Mouse (Mus musculus) ES-Bruce4 (cell line): Measurements from ENCODE around the gene Gas1. TPM values are rescaled to one million over a fixed set of nuclear protein-coding genes. Genes with fewer than 3 reads are reported as not detected.

Source experiments
- H3K27ac ChIP-seq: 2 replicates; pipeline ENCODE4 v1.5.1; 2012; ENCODE audit warnings: low read length, inconsistent platforms; ENCODE audit not compliant: insufficient read depth
- H3K27me3 ChIP-seq: 2 replicates; pipeline ENCODE4 v1.6.1; 2012; ENCODE audit warnings: mild to moderate bottlenecking, low read length, inconsistent platforms; ENCODE audit not compliant: control insufficient read depth, poor library complexity, insufficient read depth, severe bottlenecking
- H3K36me3 ChIP-seq: 2 replicates; pipeline ENCODE4 v1.6.1; 2012; ENCODE audit warnings: inconsistent platforms, mild to moderate bottlenecking, low read length, moderate library complexity; ENCODE audit not compliant: control insufficient read depth, poor library complexity, insufficient read depth, severe bottlenecking
- H3K4me1 ChIP-seq: one replicate; pipeline ENCODE4 v1.8.1; 2011; ENCODE audit warnings: low read length; ENCODE audit not compliant: control insufficient read depth, insufficient read depth
- H3K4me3 ChIP-seq: 2 replicates; pipeline ENCODE4 v1.5.1; 2011; ENCODE audit warnings: low read depth, mild to moderate bottlenecking, low read length
- H3K9ac ChIP-seq: 2 replicates; pipeline ENCODE4 v1.6.1; 2012; ENCODE audit warnings: low read depth, mild to moderate bottlenecking, inconsistent platforms; ENCODE audit not compliant: poor library complexity, severe bottlenecking
- H3K9me3 ChIP-seq: replicated peaks from 2 replicates; pipeline ENCODE4 v1.6.1; 2012; ENCODE audit warnings: mild to moderate bottlenecking, low read length, inconsistent platforms; ENCODE audit not compliant: control insufficient read depth, poor library complexity, insufficient read depth, severe bottlenecking
- CTCF ChIP-seq: IDR thresholded peaks from one replicate; pipeline ENCODE4 v1.8.1; 2011; ENCODE audit warnings: low read depth, low read length
- EP300 ChIP-seq: IDR thresholded peaks from 2 replicates; pipeline ENCODE4 v1.6.1; 2011; ENCODE audit warnings: low read depth, low read length; ENCODE audit not compliant: insufficient read depth
- POLR2A ChIP-seq: IDR thresholded peaks from one replicate; pipeline ENCODE4 v1.8.1; 2011; ENCODE audit warnings: low read length; ENCODE audit not compliant: insufficient read depth
- polyA plus RNA-seq: library from polyadenylated mRNA; stranded (reverse); fragments of >200 nt; gene quantifications from 2 replicates; pipeline ENCODE4 v1.2.4, GENCODE M21; 2011; ENCODE audit warnings: low read depth; ENCODE audit not compliant: missing spikeins, insufficient read depth, insufficient read length

Gas1 gene
- polyA plus RNA-seq, 1 experiment = 2.6 TPM

GRCm38 (mm10) chr13:60134439-60134799 lies 42.7 kb downstream of the Gas1 start:
- Histone ChIP-seq H3K4me1 (no peaks in the 10 kb centered on the region), H3K36me3 (no peaks in the 10 kb centered on the region), H3K27me3 (no peaks in the 10 kb centered on the region), H3K9me3 (no peaks in the 10 kb centered on the region), H3K9ac (no peak overlapping the region), H3K4me3 (no peak overlapping the region), H3K27ac (no peak overlapping the region)
- TF ChIP-seq CTCF (no peak), EP300 (no peak), POLR2A (no peak)

GRCm38 (mm10) chr13:60133716-60134438 lies 43.3 kb downstream of the Gas1 start:
- Histone ChIP-seq H3K36me3 (no peaks in the 10 kb centered on the region), H3K9me3 (no peaks in the 10 kb centered on the region), H3K27ac (no peak overlapping the region), H3K27me3 (no peaks in the 10 kb centered on the region), H3K9ac (no peak overlapping the region), H3K4me1 (no peaks in the 10 kb centered on the region), H3K4me3 (no peak overlapping the region)
- no peak for TF ChIP-seq EP300
- TF ChIP-seq POLR2A = no peak
- no peak for TF ChIP-seq CTCF

- Histone ChIP-seq H3K9me3 (no peaks in the 10 kb centered on the region), H3K4me1 (no peaks in the 10 kb centered on the region), H3K36me3 (no peaks in the 10 kb centered on the region), H3K27ac (no peak overlapping the region), H3K9ac (no peak overlapping the region), H3K27me3 (no peaks in the 10 kb centered on the region), H3K4me3 (no peak overlapping the region)
- TF ChIP-seq EP300 (no peak), CTCF (no peak), POLR2A (no peak)
These were observed 45.4 kb downstream of the Gas1 start for GRCm38 (mm10) chr13:60131771-60132170.

- Histone ChIP-seq H3K9me3 (no peaks in the 10 kb centered on the region), H3K36me3 (no peaks in the 10 kb centered on the region), H3K4me1 (no peaks in the 10 kb centered on the region), H3K9ac (no peak overlapping the region), H3K27me3 (no peaks in the 10 kb centered on the region), H3K4me3 (no peak overlapping the region), H3K27ac (no peak overlapping the region)
- no peak for TF ChIP-seq CTCF
- TF ChIP-seq EP300 = no peak
- TF ChIP-seq POLR2A = no peak
These were observed 47.6 kb downstream of the Gas1 start for GRCm38 (mm10) chr13:60129541-60129940.

- H3K9me3 ChIP-seq = no peaks in the 10 kb centered on the region
- H3K4me3 ChIP-seq = no peak overlapping the region
- H3K4me1 ChIP-seq = no peaks in the 10 kb centered on the region
- H3K27ac ChIP-seq = no peak overlapping the region
- no peaks in the 10 kb centered on the region for H3K27me3 ChIP-seq
- TF ChIP-seq POLR2A (no peak), CTCF (no peak), EP300 (no peak)
- no peak overlapping the region for H3K9ac ChIP-seq
- no peaks in the 10 kb centered on the region for H3K36me3 ChIP-seq
These were observed 50.8 kb downstream of the Gas1 start for GRCm38 (mm10) chr13:60126338-60126737.

- Histone ChIP-seq H3K27ac (no peak overlapping the region), H3K27me3 (no peaks in the 10 kb centered on the region), H3K9ac (no peak overlapping the region), H3K36me3 (no peaks in the 10 kb centered on the region), H3K4me1 (no peaks in the 10 kb centered on the region), H3K9me3 (no peaks in the 10 kb centered on the region), H3K4me3 (no peak overlapping the region)
- TF ChIP-seq EP300 (no peak), CTCF (no peak), POLR2A (no peak)
These were observed 51.5 kb downstream of the Gas1 start for GRCm38 (mm10) chr13:60125501-60126305.
